Mouse (Mus musculus): ENCODE results near the gene Wfikkn1. TPM values are rescaled to one million over a fixed set of nuclear protein-coding genes. Genes with fewer than 3 reads are reported as not detected.

Gene Wfikkn1
- polyA plus RNA-seq, 1 experiment from 2014 or later: 0.27 TPM

- H3K4me3 ChIP-seq (ENCODE audit: control insufficient read depth in 1 of 2, insufficient read depth in 1 of 2, low read depth in 1 of 2, low read length in 2 of 2): no peak overlapping the region
- H3K27me3 ChIP-seq (ENCODE audit: control insufficient read depth, insufficient read depth, low read length): no peaks in the 10 kb centered on the region
- peaks cover 2 to 7% of the 10 kb centered on the region in 2 experiments; a peak in 2 of 4 replicates for H3K4me1 ChIP-seq (ENCODE audit: control insufficient read depth in 2 of 2, insufficient read depth in 2 of 2, low read length in 2 of 2)
- no peak overlapping the region for H3K4me2 ChIP-seq (ENCODE audit: low read length)
- ATAC-seq (ENCODE audit: insufficient number of reproducible peaks, insufficient read depth, low FRiP score, low read depth): no peak
- no peak overlapping the region for H3K27ac ChIP-seq (replicated peaks in 1 of 2; ENCODE audit: control insufficient read depth in 1 of 2, insufficient read depth in 1 of 2, low read depth in 2 of 2, low read length in 2 of 2)
- no peaks in the 10 kb centered on the region for H3K9me3 ChIP-seq (ENCODE audit: control insufficient read depth, low read length)
- H3K36me3 ChIP-seq (ENCODE audit: control insufficient read depth, insufficient read depth, low read length): peaks cover 44% of the 10 kb centered on the region
- WGBS: 92% methylated on average over 3 of the region's 3 CpGs
- no peak overlapping the region for H3K9ac ChIP-seq (ENCODE audit: low read length)
These were observed 3.2 kb upstream of the Wfikkn1 start for GRCm38 (mm10) chr17:25883824-25884223.

GRCm38 (mm10) chr17:25883268-25883667 is 2.6 kb upstream of the Wfikkn1 start:
- Histone ChIP-seq H3K9ac (ENCODE audit: low read length) (no peak overlapping the region), H3K4me2 (ENCODE audit: low read length) (no peak overlapping the region), H3K36me3 (ENCODE audit: control insufficient read depth, insufficient read depth, low read length) (peaks cover 43% of the 10 kb centered on the region), H3K4me3 (ENCODE audit: control insufficient read depth in 1 of 2, insufficient read depth in 1 of 2, low read depth in 1 of 2, low read length in 2 of 2) (no peak overlapping the region), H3K27ac (replicated peaks in 1 of 2; ENCODE audit: control insufficient read depth in 1 of 2, insufficient read depth in 1 of 2, low read depth in 2 of 2, low read length in 2 of 2) (no peak overlapping the region), H3K4me1 (ENCODE audit: control insufficient read depth in 2 of 2, insufficient read depth in 2 of 2, low read length in 2 of 2) (peaks cover 2 to 7% of the 10 kb centered on the region in 2 experiments; a peak in 2 of 4 replicates), H3K9me3 (ENCODE audit: control insufficient read depth, low read length) (no peaks in the 10 kb centered on the region), H3K27me3 (ENCODE audit: control insufficient read depth, insufficient read depth, low read length) (no peaks in the 10 kb centered on the region)
- WGBS: 86% methylated on average over 8 of the region's 8 CpGs
- ATAC-seq (ENCODE audit: insufficient number of reproducible peaks, insufficient read depth, low FRiP score, low read depth): no peak

DNA sequence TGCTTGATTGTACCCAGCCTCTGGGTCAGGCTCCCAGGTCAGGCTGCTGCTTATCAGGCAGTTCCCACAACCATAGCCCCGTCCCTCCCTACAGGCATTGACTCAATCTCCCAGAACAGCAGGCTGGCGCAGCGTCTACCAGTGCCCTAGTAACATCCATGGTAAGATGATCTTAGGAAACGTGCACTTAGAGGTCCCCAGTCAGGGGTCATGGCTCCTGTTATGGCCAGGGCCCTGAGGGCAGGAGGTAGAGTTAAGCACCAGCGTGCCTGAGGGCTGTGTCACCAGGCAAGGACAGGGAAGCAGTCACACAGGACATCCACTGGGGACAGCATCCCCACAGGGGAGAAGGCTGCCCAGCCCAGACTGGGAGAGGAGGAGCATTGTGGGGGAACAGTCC is 1.6 kb upstream of the Wfikkn1 start:
- 0 out of 2 replicates have a peak, but pooled peaks have one; percentile 31 for ATAC-seq (ENCODE audit: insufficient number of reproducible peaks, insufficient read depth, low FRiP score, low read depth)
- Histone ChIP-seq H3K9ac (ENCODE audit: low read length) (no peak overlapping the region), H3K4me3 (ENCODE audit: control insufficient read depth in 1 of 2, insufficient read depth in 1 of 2, low read depth in 1 of 2, low read length in 2 of 2) (no peak overlapping the region), H3K9me3 (ENCODE audit: control insufficient read depth, low read length) (no peaks in the 10 kb centered on the region), H3K4me2 (ENCODE audit: low read length) (no peak overlapping the region), H3K27ac (replicated peaks in 1 of 2; ENCODE audit: control insufficient read depth in 1 of 2, insufficient read depth in 1 of 2, low read depth in 2 of 2, low read length in 2 of 2) (no peak overlapping the region), H3K36me3 (ENCODE audit: control insufficient read depth, insufficient read depth, low read length) (peaks cover 41% of the 10 kb centered on the region), H3K4me1 (ENCODE audit: control insufficient read depth in 2 of 2, insufficient read depth in 2 of 2, low read length in 2 of 2) (peaks cover 2 to 7% of the 10 kb centered on the region in 2 experiments; a peak in 2 of 4 replicates), H3K27me3 (ENCODE audit: control insufficient read depth, insufficient read depth, low read length) (no peaks in the 10 kb centered on the region)
- WGBS: 45% methylated on average over 5 of the region's 5 CpGs

DNA sequence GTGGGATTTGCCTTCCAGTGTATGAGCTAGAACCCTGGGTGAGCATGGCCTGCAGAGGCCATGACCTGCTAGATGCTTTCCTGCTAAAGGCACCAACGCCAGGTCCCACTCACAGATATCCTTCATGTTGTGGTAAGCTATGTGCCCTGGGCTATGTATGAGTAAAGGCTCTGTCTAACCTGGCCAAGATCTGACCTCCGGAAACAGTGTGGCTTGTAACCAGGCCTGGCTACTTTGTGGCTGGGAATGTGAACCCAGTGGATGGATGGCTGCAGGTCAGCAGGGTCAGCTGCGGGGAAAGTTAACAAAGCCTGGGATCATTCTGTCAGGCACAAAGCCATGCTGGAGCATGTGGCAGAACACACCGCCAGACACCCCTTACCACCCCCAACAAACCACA is 1.0 kb upstream of the Wfikkn1 start:
- no peak for ATAC-seq (ENCODE audit: insufficient number of reproducible peaks, insufficient read depth, low FRiP score, low read depth)
- Histone ChIP-seq H3K27me3 (ENCODE audit: control insufficient read depth, insufficient read depth, low read length) (no peaks in the 10 kb centered on the region), H3K9ac (ENCODE audit: low read length) (no peak overlapping the region), H3K27ac (replicated peaks in 1 of 2; ENCODE audit: control insufficient read depth in 1 of 2, insufficient read depth in 1 of 2, low read depth in 2 of 2, low read length in 2 of 2) (no peak overlapping the region), H3K4me1 (ENCODE audit: control insufficient read depth in 2 of 2, insufficient read depth in 2 of 2, low read length in 2 of 2) (peaks cover 7% of the 10 kb centered on the region in 2 experiments; a peak in 3 of 4 replicates), H3K36me3 (ENCODE audit: control insufficient read depth, insufficient read depth, low read length) (peaks cover 41% of the 10 kb centered on the region), H3K4me2 (ENCODE audit: low read length) (no peak overlapping the region), H3K9me3 (ENCODE audit: control insufficient read depth, low read length) (no peaks in the 10 kb centered on the region), H3K4me3 (ENCODE audit: control insufficient read depth in 1 of 2, insufficient read depth in 1 of 2, low read depth in 1 of 2, low read length in 2 of 2) (no peak overlapping the region)
- WGBS: 59% methylated on average over 4 of the region's 4 CpGs

GRCm38 (mm10) chr17:25880913-25881641 is 419 bp upstream of the Wfikkn1 start:
- no peak for ATAC-seq (ENCODE audit: insufficient number of reproducible peaks, insufficient read depth, low FRiP score, low read depth)
- peaks cover 12 to 13% of the 10 kb centered on the region in 2 experiments for H3K4me1 ChIP-seq (ENCODE audit: control insufficient read depth in 2 of 2, insufficient read depth in 2 of 2, low read length in 2 of 2)
- H3K4me2 ChIP-seq (ENCODE audit: low read length): no peak overlapping the region
- H3K36me3 ChIP-seq (ENCODE audit: control insufficient read depth, insufficient read depth, low read length): peaks cover 41% of the 10 kb centered on the region
- no peaks in the 10 kb centered on the region for H3K9me3 ChIP-seq (ENCODE audit: control insufficient read depth, low read length)
- no peak overlapping the region for H3K9ac ChIP-seq (ENCODE audit: low read length)
- WGBS: 24% methylated on average over 5 of the region's 5 CpGs
- H3K27me3 ChIP-seq (ENCODE audit: control insufficient read depth, insufficient read depth, low read length): no peaks in the 10 kb centered on the region
- H3K4me3 ChIP-seq (ENCODE audit: control insufficient read depth in 1 of 2, insufficient read depth in 1 of 2, low read depth in 1 of 2, low read length in 2 of 2): no peak overlapping the region
- H3K27ac ChIP-seq (replicated peaks in 1 of 2; ENCODE audit: control insufficient read depth in 1 of 2, insufficient read depth in 1 of 2, low read depth in 2 of 2, low read length in 2 of 2): no peak overlapping the region

- Histone ChIP-seq H3K4me2 (ENCODE audit: low read length) (no peak overlapping the region), H3K27ac (replicated peaks in 1 of 2; ENCODE audit: control insufficient read depth in 1 of 2, insufficient read depth in 1 of 2, low read depth in 2 of 2, low read length in 2 of 2) (no peak overlapping the region), H3K4me1 (ENCODE audit: control insufficient read depth in 2 of 2, insufficient read depth in 2 of 2, low read length in 2 of 2) (peaks cover 14 to 17% of the 10 kb centered on the region in 2 experiments), H3K4me3 (ENCODE audit: control insufficient read depth in 1 of 2, insufficient read depth in 1 of 2, low read depth in 1 of 2, low read length in 2 of 2) (no peak overlapping the region), H3K36me3 (ENCODE audit: control insufficient read depth, insufficient read depth, low read length) (peaks cover 38% of the 10 kb centered on the region), H3K9ac (ENCODE audit: low read length) (no peak overlapping the region), H3K9me3 (ENCODE audit: control insufficient read depth, low read length) (no peaks in the 10 kb centered on the region), H3K27me3 (ENCODE audit: control insufficient read depth, insufficient read depth, low read length) (no peaks in the 10 kb centered on the region)
- WGBS: 82% methylated on average over 8 of the region's 8 CpGs
- ATAC-seq (ENCODE audit: insufficient number of reproducible peaks, insufficient read depth, low FRiP score, low read depth): no peak
These were observed 908 bp downstream of the Wfikkn1 start for GRCm38 (mm10) chr17:25879750-25880149.

- no peak overlapping the region for H3K9ac ChIP-seq (ENCODE audit: low read length)
- WGBS: 65% methylated on average over 4 of the region's 4 CpGs
- H3K27ac ChIP-seq (replicated peaks in 1 of 2; ENCODE audit: control insufficient read depth in 1 of 2, insufficient read depth in 1 of 2, low read depth in 2 of 2, low read length in 2 of 2): no peak overlapping the region
- no peak for ATAC-seq (ENCODE audit: insufficient number of reproducible peaks, insufficient read depth, low FRiP score, low read depth)
- peaks cover 33% of the 10 kb centered on the region for H3K36me3 ChIP-seq (ENCODE audit: control insufficient read depth, insufficient read depth, low read length)
- H3K4me1 ChIP-seq (ENCODE audit: control insufficient read depth in 2 of 2, insufficient read depth in 2 of 2, low read length in 2 of 2): peaks cover 14 to 20% of the 10 kb centered on the region in 2 experiments
- H3K4me3 ChIP-seq (ENCODE audit: control insufficient read depth in 1 of 2, insufficient read depth in 1 of 2, low read depth in 1 of 2, low read length in 2 of 2): no peak overlapping the region
- no peaks in the 10 kb centered on the region for H3K9me3 ChIP-seq (ENCODE audit: control insufficient read depth, low read length)
- no peaks in the 10 kb centered on the region for H3K27me3 ChIP-seq (ENCODE audit: control insufficient read depth, insufficient read depth, low read length)
- H3K4me2 ChIP-seq (ENCODE audit: low read length): no peak overlapping the region
These were observed 1.4 kb downstream of the Wfikkn1 start for GRCm38 (mm10) chr17:25879261-25879660.

Data from heart, embryonic 14.5 days (tissue).